Mouse (Mus musculus): ENCODE results near the gene Fnip2. TPM values are rescaled to one million over a fixed set of nuclear protein-coding genes. Genes with fewer than 3 reads are reported as not detected.

The Fnip2 gene
- polyA plus RNA-seq, 1 experiment from 2014 or later = 6.2 TPM

DNA sequence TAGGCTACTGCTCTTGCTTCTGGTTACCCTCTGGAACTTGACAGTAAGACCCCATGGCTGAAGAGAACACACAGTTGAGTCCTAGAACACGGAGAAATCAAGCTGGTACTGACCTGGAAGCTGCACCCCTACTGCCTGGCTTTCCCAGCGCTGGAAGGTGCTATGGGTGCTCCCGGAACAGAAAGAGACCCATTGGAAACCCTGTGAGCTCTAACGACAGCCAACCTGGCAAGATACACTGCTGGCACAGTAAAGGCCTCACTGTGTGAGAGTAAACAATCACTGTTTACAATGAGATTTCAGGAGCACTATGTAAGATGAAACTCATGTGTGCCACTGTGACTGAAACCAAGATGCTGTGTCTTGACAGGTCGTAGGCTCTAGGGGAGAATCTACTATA lies 152.5 kb downstream of the Fnip2 start:
- H3K4me2 ChIP-seq = no peak overlapping the region
- no peaks in the 10 kb centered on the region for H3K4me1 ChIP-seq (ENCODE audit: control insufficient read depth, insufficient read depth, low read length)
- no peaks in the 10 kb centered on the region for H3K27me3 ChIP-seq (ENCODE audit: control insufficient read depth, insufficient read depth, low read length)
- H3K4me3 ChIP-seq (ENCODE audit: low read depth, low read length) = no peak overlapping the region
- no peaks in the 10 kb centered on the region for H3K9me3 ChIP-seq (replicated peaks; ENCODE audit: control insufficient read depth, low read length)
- H3K36me3 ChIP-seq (ENCODE audit: control insufficient read depth, insufficient read depth, low read length) = no peaks in the 10 kb centered on the region
- no peak for ATAC-seq (replicated peaks; ENCODE audit: insufficient number of reproducible peaks, low FRiP score, low TSS enrichment)
- 68% methylated on average over 5 of the region's 5 CpGs for WGBS (ENCODE audit: insufficient replicate concordance)
- no peak overlapping the region for H3K27ac ChIP-seq (ENCODE audit: low read depth, low read length)
- H3K9ac ChIP-seq (ENCODE audit: low read depth, low read length) = no peak overlapping the region

DNA sequence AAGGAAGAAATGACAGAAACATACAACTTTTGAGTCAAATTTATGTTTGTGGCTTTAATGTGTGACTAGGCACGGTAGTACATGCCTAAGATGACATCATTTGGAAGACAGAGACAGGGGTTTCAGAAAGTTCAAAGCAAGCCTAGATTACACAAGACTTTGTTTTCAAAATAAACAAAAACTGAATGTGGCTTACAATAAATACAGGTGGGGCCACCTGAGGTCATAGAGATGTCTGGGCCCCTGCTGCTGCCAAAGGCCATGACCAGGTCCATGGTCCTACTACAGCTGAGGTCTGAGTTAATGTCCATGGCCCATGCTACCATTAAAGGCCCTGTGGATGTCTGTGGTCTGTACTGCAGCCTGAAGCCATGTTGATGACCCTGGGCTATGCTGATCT lies 154.1 kb downstream of the Fnip2 start:
- 88% methylated on average over 1 of the region's 1 CpGs for WGBS (ENCODE audit: insufficient replicate concordance)
- Histone ChIP-seq H3K9me3 (replicated peaks; ENCODE audit: control insufficient read depth, low read length) (no peaks in the 10 kb centered on the region), H3K4me2 (no peak overlapping the region), H3K4me1 (ENCODE audit: control insufficient read depth, insufficient read depth, low read length) (no peaks in the 10 kb centered on the region), H3K27me3 (ENCODE audit: control insufficient read depth, insufficient read depth, low read length) (no peaks in the 10 kb centered on the region), H3K36me3 (ENCODE audit: control insufficient read depth, insufficient read depth, low read length) (no peaks in the 10 kb centered on the region), H3K27ac (ENCODE audit: low read depth, low read length) (no peak overlapping the region), H3K4me3 (ENCODE audit: low read depth, low read length) (no peak overlapping the region), H3K9ac (ENCODE audit: low read depth, low read length) (no peak overlapping the region)
- no peak for ATAC-seq (replicated peaks; ENCODE audit: insufficient number of reproducible peaks, low FRiP score, low TSS enrichment)

DNA sequence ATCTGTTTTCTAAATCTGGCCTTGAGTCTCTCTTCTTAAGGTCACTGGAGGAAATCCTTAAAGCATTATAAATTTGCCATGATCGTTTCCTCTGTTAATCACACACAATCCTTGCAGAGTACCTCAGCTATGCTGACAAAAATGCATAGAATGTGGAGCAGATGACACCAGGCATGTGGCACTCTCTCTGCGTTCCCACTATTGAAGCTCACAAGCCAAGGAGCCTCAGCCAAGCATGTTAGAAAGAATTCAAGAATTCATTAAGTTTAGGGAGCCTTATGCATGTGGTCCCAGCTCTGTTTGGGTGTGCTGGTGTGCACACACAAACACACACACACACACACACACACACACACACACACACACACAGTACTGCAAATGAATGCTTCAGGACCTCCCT lies 155.9 kb downstream of the Fnip2 start:
- ATAC-seq (replicated peaks; ENCODE audit: insufficient number of reproducible peaks, low FRiP score, low TSS enrichment) = no peak
- H3K4me2 ChIP-seq = no peak overlapping the region
- 50% methylated on average over 2 of the region's 2 CpGs for WGBS (ENCODE audit: insufficient replicate concordance)
- H3K27ac ChIP-seq (ENCODE audit: low read depth, low read length) = no peak overlapping the region
- no peaks in the 10 kb centered on the region for H3K36me3 ChIP-seq (ENCODE audit: control insufficient read depth, insufficient read depth, low read length)
- no peaks in the 10 kb centered on the region for H3K9me3 ChIP-seq (replicated peaks; ENCODE audit: control insufficient read depth, low read length)
- H3K4me3 ChIP-seq (ENCODE audit: low read depth, low read length) = no peak overlapping the region
- no peaks in the 10 kb centered on the region for H3K27me3 ChIP-seq (ENCODE audit: control insufficient read depth, insufficient read depth, low read length)
- no peaks in the 10 kb centered on the region for H3K4me1 ChIP-seq (ENCODE audit: control insufficient read depth, insufficient read depth, low read length)
- no peak overlapping the region for H3K9ac ChIP-seq (ENCODE audit: low read depth, low read length)

DNA sequence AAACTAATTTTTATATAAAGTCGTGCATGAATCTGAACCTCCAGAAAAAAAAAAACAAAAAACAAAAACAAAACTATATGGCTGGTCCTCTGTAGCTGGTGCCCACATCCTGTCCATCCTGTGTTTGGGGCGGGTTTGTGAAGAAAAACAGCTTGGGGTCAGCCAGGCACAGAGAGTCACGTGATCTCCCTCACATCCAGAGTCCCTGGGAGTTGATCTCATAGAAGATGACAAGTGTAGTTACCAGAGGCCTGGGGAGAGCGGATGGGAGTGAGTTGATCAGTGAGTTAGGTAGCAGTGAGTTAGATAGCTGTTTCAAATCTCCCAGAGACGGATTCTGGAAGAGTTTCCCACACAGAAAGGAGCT lies 157.0 kb downstream of the Fnip2 start:
- no peak overlapping the region for H3K4me3 ChIP-seq (ENCODE audit: low read depth, low read length)
- no peaks in the 10 kb centered on the region for H3K36me3 ChIP-seq (ENCODE audit: control insufficient read depth, insufficient read depth, low read length)
- H3K4me2 ChIP-seq = no peak overlapping the region
- no peaks in the 10 kb centered on the region for H3K4me1 ChIP-seq (ENCODE audit: control insufficient read depth, insufficient read depth, low read length)
- WGBS (ENCODE audit: insufficient replicate concordance) = 36% methylated on average over 5 of the region's 5 CpGs
- H3K27me3 ChIP-seq (ENCODE audit: control insufficient read depth, insufficient read depth, low read length) = no peaks in the 10 kb centered on the region
- ATAC-seq (replicated peaks; ENCODE audit: insufficient number of reproducible peaks, low FRiP score, low TSS enrichment) = no peak
- H3K27ac ChIP-seq (ENCODE audit: low read depth, low read length) = no peak overlapping the region
- no peaks in the 10 kb centered on the region for H3K9me3 ChIP-seq (replicated peaks; ENCODE audit: control insufficient read depth, low read length)
- H3K9ac ChIP-seq (ENCODE audit: low read depth, low read length) = no peak overlapping the region

DNA sequence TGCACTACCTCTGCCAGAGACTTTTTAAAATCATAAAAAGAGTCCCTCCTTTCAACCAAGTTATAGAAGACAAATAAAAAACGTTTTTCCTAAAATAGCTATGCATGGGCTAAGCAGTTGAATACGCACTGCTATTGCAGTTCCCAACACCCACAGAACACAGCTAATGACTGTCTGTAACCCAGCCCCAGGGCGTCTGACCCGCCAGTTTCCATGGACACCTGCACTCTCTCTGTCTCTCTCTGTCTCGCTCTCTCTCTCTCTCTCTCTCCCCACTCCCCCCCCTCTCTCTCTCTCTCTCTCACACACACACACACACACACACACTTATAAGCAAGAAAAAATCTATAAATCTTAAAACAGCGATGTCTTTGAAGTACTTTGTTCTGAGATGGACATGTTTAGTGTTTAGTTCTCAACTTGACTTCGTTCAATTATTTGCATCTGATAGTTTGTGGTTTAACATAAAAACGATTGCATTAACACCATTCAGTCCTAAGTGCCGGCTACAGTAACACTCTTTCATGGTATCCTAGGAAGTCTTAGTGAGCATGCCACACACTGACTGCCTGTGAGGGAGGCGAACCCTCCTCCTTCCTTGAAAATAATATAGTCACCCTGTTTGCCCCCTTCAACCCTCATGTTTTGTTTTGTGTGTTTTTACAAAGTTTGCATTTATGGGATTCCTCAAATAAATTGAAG lies 157.5 kb downstream of the Fnip2 start:
- WGBS (ENCODE audit: insufficient replicate concordance) = 46% methylated on average over 10 of the region's 10 CpGs
- ATAC-seq (replicated peaks; ENCODE audit: insufficient number of reproducible peaks, low FRiP score, low TSS enrichment) = no peak

DNA sequence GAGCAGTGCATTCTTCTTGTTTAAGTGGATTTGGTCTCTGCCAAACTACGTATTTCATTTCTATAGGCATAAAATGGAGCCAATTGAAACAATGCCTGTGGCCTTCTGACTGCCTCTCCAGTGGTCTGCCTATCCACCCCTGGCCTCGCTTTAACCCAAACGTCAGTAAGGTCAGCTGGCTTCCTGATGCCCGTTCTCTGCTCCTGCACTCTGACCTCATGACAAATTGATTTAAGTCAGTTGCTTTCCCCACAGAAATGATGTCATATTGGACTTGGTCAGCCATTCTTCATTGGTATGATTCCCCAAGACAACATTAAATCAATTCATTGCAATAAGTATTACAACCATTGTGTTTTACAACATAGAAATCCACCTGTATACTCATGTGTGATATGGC lies 159.1 kb downstream of the Fnip2 start:
- 59% methylated on average over 4 of the region's 4 CpGs for WGBS (ENCODE audit: insufficient replicate concordance)
- Histone ChIP-seq H3K4me3 (ENCODE audit: low read depth, low read length) (no peak overlapping the region), H3K4me2 (no peak overlapping the region), H3K27me3 (ENCODE audit: control insufficient read depth, insufficient read depth, low read length) (no peaks in the 10 kb centered on the region), H3K4me1 (ENCODE audit: control insufficient read depth, insufficient read depth, low read length) (no peaks in the 10 kb centered on the region), H3K9ac (ENCODE audit: low read depth, low read length) (no peak overlapping the region), H3K36me3 (ENCODE audit: control insufficient read depth, insufficient read depth, low read length) (no peaks in the 10 kb centered on the region), H3K27ac (ENCODE audit: low read depth, low read length) (no peak overlapping the region), H3K9me3 (replicated peaks; ENCODE audit: control insufficient read depth, low read length) (no peaks in the 10 kb centered on the region)
- no peak for ATAC-seq (replicated peaks; ENCODE audit: insufficient number of reproducible peaks, low FRiP score, low TSS enrichment)

More for the DNA sequence above, 157.5 kb downstream of the Fnip2 start:
- H3K9ac ChIP-seq (ENCODE audit: low read depth, low read length) = no peak overlapping the region
- no peaks in the 10 kb centered on the region for H3K4me1 ChIP-seq (ENCODE audit: control insufficient read depth, insufficient read depth, low read length)
- no peaks in the 10 kb centered on the region for H3K27me3 ChIP-seq (ENCODE audit: control insufficient read depth, insufficient read depth, low read length)
- no peak overlapping the region for H3K27ac ChIP-seq (ENCODE audit: low read depth, low read length)
- no peak overlapping the region for H3K4me2 ChIP-seq
- no peak overlapping the region for H3K4me3 ChIP-seq (ENCODE audit: low read depth, low read length)
- H3K36me3 ChIP-seq (ENCODE audit: control insufficient read depth, insufficient read depth, low read length) = no peaks in the 10 kb centered on the region
- no peaks in the 10 kb centered on the region for H3K9me3 ChIP-seq (replicated peaks; ENCODE audit: control insufficient read depth, low read length)

Other genes starting within 250 kb of the Fnip2 start
- not detected in 2 replicates for gene Gm17359, start 231.1 kb downstream of the Fnip2 start, polyA plus RNA-seq (2014; fragmentation: Nextera tagmentation; extraction: Ambion mirVana)
- 130 and 133 TPM in 2 replicates for gene Ppid, start 23.5 kb upstream of the Fnip2 start, polyA plus RNA-seq (2014; fragmentation: Nextera tagmentation; extraction: Ambion mirVana)
- gene 4930579G24Rik, start 61.3 kb upstream of the Fnip2 start, polyA plus RNA-seq (2014; fragmentation: Nextera tagmentation; extraction: Ambion mirVana) = 26.1 and 30.1 TPM in 2 replicates
- 124 and 141 TPM in 2 replicates for gene Etfdh, start 61.7 kb upstream of the Fnip2 start, polyA plus RNA-seq (2014; fragmentation: Nextera tagmentation; extraction: Ambion mirVana)
- gene Rxfp1, start 170.1 kb upstream of the Fnip2 start, polyA plus RNA-seq (2014; fragmentation: Nextera tagmentation; extraction: Ambion mirVana) = 5.4 and 6.0 TPM in 2 replicates